Mouse (Mus musculus) embryonic facial prominence, embryonic 13.5 days (tissue): ENCODE data around the gene Acvrl1. TPM values are rescaled to one million over a fixed set of nuclear protein-coding genes. Genes with fewer than 3 reads are reported as not detected.
A peak's percentile ranks its signal among the peaks of the same experiment; 100 is the strongest.

Experiments used
- ATAC-seq: fragments of 200-750 bp; cut with Nextera tagmentation; 2 replicates; pipeline ENCODE4 v1.8.0; 2017; ENCODE audit warnings: low read depth; ENCODE audit not compliant: insufficient number of reproducible peaks, insufficient read depth, low FRiP score, low TSS enrichment
- H3K27ac ChIP-seq: fragments of 300-500 bp; sonication (generic); 2 replicates; pipeline ENCODE4 v1.5.1; 2015; ENCODE audit warnings: moderate library complexity, mild to moderate bottlenecking, inconsistent platforms
- H3K27me3 ChIP-seq: fragments of 300-500 bp; sonication (generic); 2 replicates; pipeline ENCODE4 v1.6.1; 2015; ENCODE audit warnings: mild to moderate bottlenecking, inconsistent platforms
- H3K36me3 ChIP-seq: fragments of 300-500 bp; sonication (generic); 2 replicates; pipeline ENCODE4 v1.6.1; 2015; ENCODE audit warnings: mild to moderate bottlenecking, inconsistent platforms
- H3K4me1 ChIP-seq: fragments of 300-500 bp; sonication (generic); 2 replicates; pipeline ENCODE4 v1.6.1; 2015; ENCODE audit warnings: inconsistent platforms
- H3K4me2 ChIP-seq: fragments of 300-500 bp; sonication (generic); 2 replicates; pipeline ENCODE4 v1.6.1; 2015; ENCODE audit warnings: moderate library complexity, mild to moderate bottlenecking, inconsistent platforms
- H3K4me3 ChIP-seq: fragments of 300-500 bp; sonication (generic); 2 replicates; pipeline ENCODE4 v1.5.1; 2015; ENCODE audit warnings: mild to moderate bottlenecking, inconsistent platforms
- H3K9ac ChIP-seq: fragments of 300-500 bp; sonication (generic); 2 replicates; pipeline ENCODE4 v1.6.1; 2015; ENCODE audit warnings: mild to moderate bottlenecking, inconsistent platforms
- H3K9me3 ChIP-seq: fragments of 300-500 bp; sonication (generic); 2 replicates; pipeline ENCODE4 v1.6.1; 2016; ENCODE audit warnings: inconsistent platforms
- WGBS: fragments of 180-500 bp; shearing (Covaris S2); methylation state at CpG from one replicate; pipeline ENCODE4 v1.1.7; 2015; ENCODE audit warnings: mixed read lengths; 5-methylcytosine and 5-hydroxymethylcytosine counted together
- polyA plus RNA-seq: library from polyadenylated mRNA; unstranded; fragments of >200 nt; fragmentation: Nextera tagmentation; extraction: Ambion mirVana; gene quantifications from 2 replicates; pipeline ENCODE4 v1.2.1, GENCODE M21; 2015

The Acvrl1 gene
- polyA plus RNA-seq, 1 experiment from 2014 or later, result 9.9 TPM

GRCm38 (mm10) chr15:101092829-101093648 is 35.3 kb upstream of the Acvrl1 start:
- Histone ChIP-seq H3K9me3 (no peaks in the 10 kb centered on the region), H3K4me2 (peak overlapping the region; percentile 30), H3K9ac (0 out of 2 replicates have a peak overlapping the region, but pooled peaks have one; percentile 46), H3K36me3 (no peaks in the 10 kb centered on the region), H3K4me3 (no peak overlapping the region), H3K27ac (peak overlapping the region; percentile 64), H3K4me1 (peaks cover 35% of the 10 kb centered on the region), H3K27me3 (no peaks in the 10 kb centered on the region)
- 16% methylated on average over 25 of the region's 25 CpGs for WGBS
- peak; percentile 20; the same call in 1 of the 2 replicates for ATAC-seq

- no peaks in the 10 kb centered on the region for H3K9me3 ChIP-seq
- no peak overlapping the region for H3K4me2 ChIP-seq
- H3K4me3 ChIP-seq, result no peak overlapping the region
- 36% methylated on average over 6 of the region's 6 CpGs for WGBS
- H3K36me3 ChIP-seq, result no peaks in the 10 kb centered on the region
- H3K9ac ChIP-seq, result no peak overlapping the region
- H3K4me1 ChIP-seq, result peaks cover 44% of the 10 kb centered on the region
- no peak for ATAC-seq
- H3K27me3 ChIP-seq, result no peaks in the 10 kb centered on the region
- H3K27ac ChIP-seq, result no peak overlapping the region
Measured at GRCm38 (mm10) chr15:101093988-101094387, 34.3 kb upstream of the Acvrl1 start.

GRCm38 (mm10) chr15:101094979-101095378 is 33.3 kb upstream of the Acvrl1 start:
- H3K4me2 ChIP-seq, result no peak overlapping the region
- WGBS, result 24% methylated on average over 9 of the region's 9 CpGs
- no peak for ATAC-seq
- peaks cover 45% of the 10 kb centered on the region for H3K4me1 ChIP-seq
- no peaks in the 10 kb centered on the region for H3K9me3 ChIP-seq
- no peak overlapping the region for H3K9ac ChIP-seq
- H3K27ac ChIP-seq, result 0 out of 2 replicates have a peak overlapping the region, but pooled peaks have one; percentile 11
- H3K4me3 ChIP-seq, result no peak overlapping the region
- H3K36me3 ChIP-seq, result no peaks in the 10 kb centered on the region
- no peaks in the 10 kb centered on the region for H3K27me3 ChIP-seq

DNA sequence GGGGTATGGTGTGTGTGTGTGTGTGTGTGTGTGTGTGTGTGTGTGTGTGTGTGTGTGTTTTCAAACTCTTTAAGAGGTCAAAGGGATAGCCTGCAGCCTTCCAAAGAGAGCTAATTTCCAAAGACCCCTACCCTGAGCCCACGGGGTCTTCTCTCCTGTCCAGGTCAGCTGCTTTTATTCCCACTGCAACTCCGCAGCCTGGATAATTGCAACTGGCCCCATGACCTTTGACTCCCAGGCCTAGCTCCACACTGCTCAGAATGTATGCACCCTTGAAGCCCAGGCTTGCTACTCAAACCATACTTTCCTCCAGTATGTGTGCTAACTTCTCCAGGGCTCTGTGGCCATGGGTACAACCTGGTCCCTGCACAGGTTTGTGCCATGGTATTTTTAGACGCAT is 32.9 kb upstream of the Acvrl1 start:
- H3K4me1 ChIP-seq, result peaks cover 45% of the 10 kb centered on the region
- WGBS, result 35% methylated on average over 3 of the region's 3 CpGs
- ATAC-seq, result no peak

DNA sequence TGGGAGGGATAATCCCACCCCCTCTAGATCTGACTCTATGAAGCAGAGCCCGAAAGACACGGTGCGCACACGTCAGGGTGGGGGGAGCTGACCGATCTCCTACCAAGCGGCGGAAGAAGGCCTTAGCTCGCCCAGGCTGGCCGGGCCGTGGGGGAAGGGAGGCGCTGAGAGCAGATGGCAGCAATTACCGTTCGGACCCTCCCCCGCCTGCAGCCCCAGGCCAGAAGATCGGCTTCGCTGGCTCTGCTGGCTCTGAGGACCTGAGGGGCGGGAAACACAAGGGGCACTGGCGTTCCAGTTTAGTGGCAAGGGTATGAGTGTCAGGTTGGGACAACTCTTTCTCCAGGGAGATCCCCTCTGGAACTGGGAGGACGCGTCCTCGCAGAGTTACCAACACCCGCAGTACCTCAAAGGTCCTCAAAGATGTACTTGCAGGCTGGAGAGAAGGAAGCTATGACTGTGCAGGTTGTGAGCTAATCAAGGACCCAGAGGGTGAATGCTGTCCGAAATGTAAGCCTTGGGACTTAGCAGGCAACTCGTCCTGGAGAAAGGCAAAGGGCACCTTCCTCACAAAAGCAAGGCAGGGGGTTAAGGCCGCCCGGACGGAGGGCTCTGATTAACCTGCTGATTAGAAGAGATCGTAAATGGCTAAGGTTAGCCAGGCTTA is 30.2 kb upstream of the Acvrl1 start:
- WGBS, result 3% methylated on average over 28 of the region's 28 CpGs
- no peak for ATAC-seq
- no peaks in the 10 kb centered on the region for H3K36me3 ChIP-seq
- no peaks in the 10 kb centered on the region for H3K9me3 ChIP-seq
- H3K27ac ChIP-seq, result peak overlapping the region; percentile 22; the same call in 1 of the 2 replicates
- H3K9ac ChIP-seq, result peak overlapping the region; percentile 60
- H3K4me1 ChIP-seq, result peaks cover 36% of the 10 kb centered on the region
- H3K27me3 ChIP-seq, result no peaks in the 10 kb centered on the region
- H3K4me3 ChIP-seq, result peak overlapping the region; percentile 25
- H3K4me2 ChIP-seq, result peak overlapping the region; percentile 59

More for the DNA sequence above, 32.9 kb upstream of the Acvrl1 start:
- Histone ChIP-seq H3K4me3 (no peak overlapping the region), H3K4me2 (no peak overlapping the region), H3K27ac (no peak overlapping the region), H3K27me3 (no peaks in the 10 kb centered on the region), H3K36me3 (no peaks in the 10 kb centered on the region), H3K9ac (no peak overlapping the region), H3K9me3 (no peaks in the 10 kb centered on the region)

DNA sequence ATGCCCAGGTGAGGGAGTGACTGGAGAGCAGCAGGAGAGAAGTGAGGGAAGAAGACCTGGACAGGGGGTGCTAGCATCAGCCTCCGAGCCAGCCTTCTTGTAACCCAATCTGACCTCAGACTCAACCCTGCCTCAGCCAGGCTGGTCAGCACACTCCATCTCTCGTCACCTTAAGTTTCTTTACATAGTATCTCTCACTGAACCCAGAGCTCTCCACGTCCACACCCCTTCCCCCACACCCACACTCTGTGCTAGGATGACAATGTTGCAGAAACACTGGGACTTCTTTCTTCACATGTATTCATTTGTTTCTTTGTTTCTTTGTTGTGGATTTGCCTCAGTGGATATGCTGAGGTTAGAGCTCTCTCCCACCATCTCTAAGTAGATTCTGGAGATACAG is 27.3 kb upstream of the Acvrl1 start:
- H3K36me3 ChIP-seq, result no peaks in the 10 kb centered on the region
- H3K9ac ChIP-seq, result no peak overlapping the region
- WGBS, result 84% methylated on average over 3 of the region's 3 CpGs
- peaks cover 18% of the 10 kb centered on the region for H3K4me1 ChIP-seq
- no peaks in the 10 kb centered on the region for H3K9me3 ChIP-seq
- no peaks in the 10 kb centered on the region for H3K27me3 ChIP-seq
- H3K4me3 ChIP-seq, result no peak overlapping the region
- no peak for ATAC-seq
- no peak overlapping the region for H3K4me2 ChIP-seq
- no peak overlapping the region for H3K27ac ChIP-seq

DNA sequence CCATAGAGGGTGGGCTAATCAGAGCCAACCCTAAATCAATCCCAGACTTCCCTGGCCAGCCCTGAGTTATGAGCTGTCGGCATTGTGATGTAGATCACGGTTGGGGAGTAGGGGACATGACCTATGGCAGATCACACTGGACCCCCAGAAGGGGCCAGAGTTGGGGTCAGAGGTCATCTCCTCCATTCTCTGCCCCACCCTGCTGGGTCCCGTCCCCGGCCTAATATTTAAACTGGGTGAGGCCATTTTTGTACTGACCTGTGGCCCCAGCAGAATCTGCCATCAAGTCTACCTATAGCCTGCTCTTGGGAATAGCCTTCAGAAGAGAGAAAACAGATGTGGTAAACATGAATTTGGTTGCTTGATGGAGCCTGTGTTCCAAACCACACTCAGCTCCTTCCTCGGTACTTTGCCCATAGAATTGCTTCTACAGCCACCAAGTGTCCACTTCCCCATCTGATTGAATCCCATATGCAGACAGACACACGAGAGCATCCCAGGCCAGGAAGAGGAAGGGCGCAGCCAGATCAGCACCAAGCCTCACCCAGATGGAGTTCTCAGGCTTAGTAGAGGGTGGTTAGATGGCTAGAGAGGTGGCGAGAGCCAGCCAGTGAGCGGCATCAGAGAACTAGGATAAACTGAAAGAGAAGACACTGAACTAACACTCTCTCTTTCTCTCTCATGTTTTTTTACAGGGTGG is 24.6 kb upstream of the Acvrl1 start:
- WGBS, result 55% methylated on average over 9 of the region's 9 CpGs
- Histone ChIP-seq H3K27me3 (no peaks in the 10 kb centered on the region), H3K4me2 (no peak overlapping the region), H3K4me3 (no peak overlapping the region), H3K36me3 (no peaks in the 10 kb centered on the region), H3K9ac (no peak overlapping the region), H3K27ac (no peak overlapping the region), H3K4me1 (peaks cover 6% of the 10 kb centered on the region), H3K9me3 (no peaks in the 10 kb centered on the region)
- ATAC-seq, result no peak

- Histone ChIP-seq H3K27me3 (no peaks in the 10 kb centered on the region), H3K4me2 (peak overlapping the region; percentile 46), H3K36me3 (no peaks in the 10 kb centered on the region), H3K9ac (no peak overlapping the region), H3K27ac (no peak overlapping the region), H3K9me3 (no peaks in the 10 kb centered on the region), H3K4me3 (no peak overlapping the region), H3K4me1 (0 out of 2 replicates have a peak, but pooled peaks cover 3% of the 10 kb centered on the region)
- WGBS, result 18% methylated on average over 12 of the region's 12 CpGs
- no peak for ATAC-seq
Measured at GRCm38 (mm10) chr15:101105496-101105994, 22.8 kb upstream of the Acvrl1 start.

- H3K9me3 ChIP-seq, result no peaks in the 10 kb centered on the region
- no peaks in the 10 kb centered on the region for H3K36me3 ChIP-seq
- H3K27ac ChIP-seq, result no peak overlapping the region
- 85% methylated on average over 10 of the region's 10 CpGs for WGBS
- H3K4me2 ChIP-seq, result no peak overlapping the region
- no peaks in the 10 kb centered on the region for H3K27me3 ChIP-seq
- no peak for ATAC-seq
- H3K4me3 ChIP-seq, result no peak overlapping the region
- no peak overlapping the region for H3K9ac ChIP-seq
- H3K4me1 ChIP-seq, result 0 out of 2 replicates have a peak, but pooled peaks cover 3% of the 10 kb centered on the region
Measured at GRCm38 (mm10) chr15:101106011-101106410, 22.3 kb upstream of the Acvrl1 start.

GRCm38 (mm10) chr15:101107906-101108671 is 20.2 kb upstream of the Acvrl1 start:
- Histone ChIP-seq H3K4me1 (peaks cover 7% of the 10 kb centered on the region; the same call in 1 of the 2 replicates), H3K9ac (no peak overlapping the region), H3K27me3 (no peaks in the 10 kb centered on the region), H3K27ac (no peak overlapping the region), H3K4me2 (no peak overlapping the region), H3K36me3 (no peaks in the 10 kb centered on the region), H3K4me3 (no peak overlapping the region), H3K9me3 (no peaks in the 10 kb centered on the region)
- no peak for ATAC-seq
- 89% methylated on average over 5 of the region's 5 CpGs for WGBS

- 52% methylated on average over 8 of the region's 8 CpGs for WGBS
- Histone ChIP-seq H3K4me2 (no peak overlapping the region), H3K9ac (no peak overlapping the region), H3K27me3 (no peaks in the 10 kb centered on the region), H3K4me3 (no peak overlapping the region), H3K36me3 (no peaks in the 10 kb centered on the region), H3K4me1 (peaks cover 8% of the 10 kb centered on the region; the same call in 1 of the 2 replicates), H3K9me3 (0 out of 2 replicates have a peak, but pooled peaks cover 5% of the 10 kb centered on the region), H3K27ac (peak overlapping the region; percentile 60)
- ATAC-seq, result no peak
Measured at GRCm38 (mm10) chr15:101113176-101113575, 15.1 kb upstream of the Acvrl1 start.
